Mouse (Mus musculus) intestine, embryonic 14.5 days (tissue): ENCODE results near the gene Hnrnph2. TPM values are rescaled to one million over a fixed set of nuclear protein-coding genes. Genes with fewer than 3 reads are reported as not detected.

Experiments
- ATAC-seq: fragments of 200-750 bp; cut with Nextera tagmentation; replicated peaks from 2 replicates; pipeline ENCODE4 v1.8.0; 2017; ENCODE audit warnings: low read depth, moderate number of reproducible peaks, moderate TSS enrichment, moderate library complexity; ENCODE audit not compliant: low FRiP score, low TSS enrichment
- DNase-seq: peaks from one replicate; pipeline ENCODE4 v3.0.0-alpha.2; 2018; ENCODE audit warnings: low spot score
- H3K27ac ChIP-seq: fragments of 300-500 bp; sonication (generic); 2 replicates; pipeline ENCODE4 v1.5.1; 2014; ENCODE audit warnings: low read depth, mild to moderate bottlenecking, control low read depth
- H3K27me3 ChIP-seq: fragments of 300-500 bp; sonication (generic); replicated peaks from 2 replicates; pipeline ENCODE4 v1.6.1; 2014; ENCODE audit warnings: low read length, control low read depth; ENCODE audit not compliant: control insufficient read depth, insufficient read depth
- H3K36me3 ChIP-seq: fragments of 300-500 bp; sonication (generic); 2 replicates; pipeline ENCODE4 v1.6.1; 2014; ENCODE audit warnings: low read length, control low read depth; ENCODE audit not compliant: control insufficient read depth, insufficient read depth
- H3K4me1 ChIP-seq: fragments of 300-500 bp; sonication (generic); replicated peaks from 2 replicates; pipeline ENCODE4 v1.6.1; 2014; ENCODE audit warnings: low read length, control low read depth, mixed read lengths; ENCODE audit not compliant: control insufficient read depth, insufficient read depth
- H3K4me2 ChIP-seq: fragments of 300-500 bp; sonication (generic); 2 replicates; pipeline ENCODE4 v1.6.1; 2014; ENCODE audit warnings: low read length
- H3K4me3 ChIP-seq: fragments of 300-500 bp; sonication (generic); 2 replicates; pipeline ENCODE4 v1.5.1; 2014; ENCODE audit warnings: low read depth, low read length, control low read depth, mixed read lengths
- H3K9ac ChIP-seq: fragments of 300-500 bp; sonication (generic); 2 replicates; pipeline ENCODE4 v1.6.1; 2014; ENCODE audit warnings: mild to moderate bottlenecking, low read length
- H3K9me3 ChIP-seq: fragments of 300-500 bp; sonication (generic); 2 replicates; pipeline ENCODE4 v1.6.1; 2016; ENCODE audit warnings: low read length, control low read depth; ENCODE audit not compliant: control insufficient read depth
- WGBS: fragments of 180-500 bp; shearing (Covaris S2); extraction: QIAGEN DNeasy Blood & Tissue Kit; methylation state at CpG from one replicate; pipeline ENCODE4 v1.1.7; 2014; 5-methylcytosine and 5-hydroxymethylcytosine counted together
- polyA plus RNA-seq: library from polyadenylated mRNA; unstranded; fragments of >200 nt; fragmentation: Nextera tagmentation; extraction: Ambion mirVana; gene quantifications from 2 replicates; pipeline ENCODE4 v1.2.1, GENCODE M21; 2014

The Hnrnph2 gene
- polyA plus RNA-seq, 1 experiment from 2014 or later: 84.7 TPM

DNA sequence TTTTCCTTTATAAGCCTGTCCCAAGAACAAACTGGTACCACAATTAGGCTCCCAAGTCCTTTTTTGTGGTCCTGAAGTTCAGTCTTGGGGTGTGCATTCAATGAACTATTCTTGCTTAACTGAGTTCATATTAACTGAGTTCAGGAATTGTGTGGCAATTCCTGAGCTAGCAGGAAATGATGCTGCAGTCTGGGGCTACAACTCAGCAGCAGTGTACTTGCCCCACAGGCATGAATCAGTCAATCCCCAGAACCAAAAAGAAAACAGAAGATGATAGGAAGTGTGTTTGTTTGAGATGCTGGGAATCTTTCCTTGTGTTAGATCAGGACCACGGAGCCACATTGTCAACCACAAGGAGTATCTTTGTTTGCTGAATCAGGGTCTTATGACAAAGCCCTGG lies 51.1 kb downstream of the Hnrnph2 start:
- 76% methylated on average over 1 of the region's 1 CpGs for WGBS
- no peak overlapping the region for H3K4me2 ChIP-seq

More for the DNA sequence above, 51.1 kb downstream of the Hnrnph2 start:
- no peaks in the 10 kb centered on the region for H3K27me3 ChIP-seq
- no peaks in the 10 kb centered on the region for H3K36me3 ChIP-seq
- DNase-seq (no peak), ATAC-seq (no peak)
- H3K9ac ChIP-seq: no peak overlapping the region
- H3K27ac ChIP-seq: no peak overlapping the region
- H3K9me3 ChIP-seq: no peaks in the 10 kb centered on the region
- no peaks in the 10 kb centered on the region for H3K4me1 ChIP-seq
- H3K4me3 ChIP-seq: no peak overlapping the region

Other genes with a start within 250 kb of the Hnrnph2 start
- gene Drp2, start 196.6 kb upstream of the Hnrnph2 start, polyA plus RNA-seq: 1.6 and 2.0 TPM in 2 replicates
- gene Taf7l, start 124.7 kb upstream of the Hnrnph2 start, polyA plus RNA-seq: 0.15 TPM in 1 of 2 replicates, not detected in the other
- gene Timm8a1, start 59.3 kb upstream of the Hnrnph2 start, polyA plus RNA-seq: 115 and 122 TPM in 2 replicates
- gene Btk, start 17.6 kb upstream of the Hnrnph2 start, polyA plus RNA-seq: 0.76 and 0.77 TPM in 2 replicates
- 523 and 609 TPM in 2 replicates for gene Rpl36a, start 15.5 kb upstream of the Hnrnph2 start, polyA plus RNA-seq
- gene Gla, start 54 bp upstream of the Hnrnph2 start, polyA plus RNA-seq: 7.1 and 7.4 TPM in 2 replicates
- 4.3 and 4.6 TPM in 2 replicates for gene Armcx4, start 85.3 kb downstream of the Hnrnph2 start, polyA plus RNA-seq
- 40.7 and 44.5 TPM in 2 replicates for gene Armcx1, start 116.8 kb downstream of the Hnrnph2 start, polyA plus RNA-seq
- gene Armcx6, start 150.2 kb downstream of the Hnrnph2 start, polyA plus RNA-seq: 21.6 and 22.7 TPM in 2 replicates
- gene Armcx3, start 155.4 kb downstream of the Hnrnph2 start, polyA plus RNA-seq: 68.2 and 72.7 TPM in 2 replicates
- 49.5 and 55.9 TPM in 2 replicates for gene Armcx2, start 208.0 kb downstream of the Hnrnph2 start, polyA plus RNA-seq